Mouse (Mus musculus): ENCODE results near the gene AL732309.1.

DNA sequence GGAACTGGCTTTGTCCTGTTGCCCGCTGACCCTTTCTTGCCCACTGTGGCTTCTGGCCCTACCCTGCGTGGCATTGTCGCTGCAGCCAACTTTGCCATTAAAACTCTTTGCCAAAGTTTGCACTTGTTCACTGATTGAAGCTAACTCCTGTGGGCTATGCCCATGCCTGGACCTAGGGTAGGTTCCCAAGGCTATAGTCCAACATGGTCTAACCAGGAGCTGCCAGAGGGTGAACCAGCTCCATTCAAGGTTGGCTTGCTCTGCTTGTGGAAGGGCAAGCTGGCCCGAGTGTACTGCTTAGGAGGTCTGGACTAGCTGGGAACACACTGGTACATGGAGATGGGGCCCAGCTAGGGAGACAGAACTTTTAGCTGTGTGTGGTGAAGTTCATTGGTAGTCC lies 2.5 kb downstream of the AL732309.1 start:
- no peak for TF ChIP-seq CTCF (IDR thresholded peaks at IDR 0.05 in 2 of 3, conservative IDR thresholded peaks at IDR 0.05 in 1 of 3; ENCODE audit: control insufficient read depth in 1 of 3, insufficient read depth in 1 of 3, low read depth in 2 of 3, low read length in 3 of 3, poor library complexity in 1 of 3, severe bottlenecking in 1 of 3)
- no peak for TF ChIP-seq ZKSCAN1 (IDR thresholded peaks at IDR 0.05; ENCODE audit: low read depth, low read length)
- no peak for TF ChIP-seq USF1 (IDR thresholded peaks at IDR 0.05; ENCODE audit: low read depth, low read length)
- no peak for TF ChIP-seq EP300 (IDR thresholded peaks at IDR 0.05; ENCODE audit: low read depth in 1 of 2, low read length in 2 of 2)
- no peak for TF ChIP-seq E2F4 (IDR thresholded peaks at IDR 0.05; ENCODE audit: borderline replicate concordance, low read depth, low read length)
- TF ChIP-seq HCFC1 (IDR thresholded peaks at IDR 0.05; ENCODE audit: low read depth, low read length), result no peak
- TF ChIP-seq JUND (IDR thresholded peaks at IDR 0.05; ENCODE audit: low read depth, low read length), result no peak
- no peak for TF ChIP-seq KAT2A (conservative IDR thresholded peaks at IDR 0.05; ENCODE audit: low read depth, low read length)
- no peak for TF ChIP-seq GATA1 (IDR thresholded peaks at IDR 0.05; ENCODE audit: low read depth, low read length)
- TF ChIP-seq TBP (IDR thresholded peaks at IDR 0.05; ENCODE audit: low read depth, low read length), result no peak
- TF ChIP-seq POLR2A (IDR thresholded peaks at IDR 0.05; ENCODE audit: control insufficient read depth in 1 of 2, insufficient read depth in 1 of 2, low read depth in 1 of 2, low read length in 2 of 2, poor library complexity in 1 of 2), result no peak; a peak in 1 of 4 replicates
- no peak for TF ChIP-seq MXI1 (IDR thresholded peaks at IDR 0.05; ENCODE audit: low read depth, low read length)
- no peak for TF ChIP-seq UBTF (IDR thresholded peaks at IDR 0.05; ENCODE audit: borderline replicate concordance, insufficient read depth, low read depth, low read length)
- TF ChIP-seq SIN3A (IDR thresholded peaks at IDR 0.05; ENCODE audit: low read length), result no peak
